Mouse (Mus musculus) layer of hippocampus, postnatal 36 days (tissue): ENCODE measurements around the gene Casz1. TPM values are rescaled to one million over a fixed set of nuclear protein-coding genes. Genes with fewer than 3 reads are reported as not detected.

Experiments used
- DNase-seq, 2 experiments: peaks; one replicate each; pipeline ENCODE4 v3.0.0; 2022
- total RNA-seq, 2 experiments: library from RNA; stranded (reverse); gene quantifications; 2 replicates each; pipeline ENCODE4 v1.2.3; 2021

Gene Casz1
- total RNA-seq, 2 experiments from 2014 or later = 0.52 to 0.66 TPM

- DNase-seq = no peak
These were observed 43.4 kb downstream of the Casz1 start for GRCm38 (mm10) chr4:148847636-148848035.

DNA sequence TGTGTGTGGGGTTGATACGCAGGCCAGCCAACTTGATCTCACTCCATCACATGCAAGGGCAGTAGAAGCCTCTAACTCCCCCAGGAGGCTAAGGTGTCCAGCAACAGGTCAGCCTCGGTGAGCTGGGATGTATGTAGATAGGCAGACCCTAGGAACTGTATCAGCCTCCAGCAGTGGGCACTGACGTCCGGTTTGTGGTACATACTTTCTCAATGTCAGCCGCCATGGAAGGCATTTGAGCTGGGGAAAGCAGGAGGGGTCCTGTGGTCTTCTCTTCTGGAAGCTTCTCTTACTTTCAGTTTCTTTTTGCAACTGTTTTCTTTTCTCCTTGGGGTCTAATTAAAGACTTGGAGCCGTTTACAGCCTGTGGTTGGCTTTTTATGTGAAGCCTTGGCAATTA lies 45.2 kb downstream of the Casz1 start:
- no peak for DNase-seq

DNA sequence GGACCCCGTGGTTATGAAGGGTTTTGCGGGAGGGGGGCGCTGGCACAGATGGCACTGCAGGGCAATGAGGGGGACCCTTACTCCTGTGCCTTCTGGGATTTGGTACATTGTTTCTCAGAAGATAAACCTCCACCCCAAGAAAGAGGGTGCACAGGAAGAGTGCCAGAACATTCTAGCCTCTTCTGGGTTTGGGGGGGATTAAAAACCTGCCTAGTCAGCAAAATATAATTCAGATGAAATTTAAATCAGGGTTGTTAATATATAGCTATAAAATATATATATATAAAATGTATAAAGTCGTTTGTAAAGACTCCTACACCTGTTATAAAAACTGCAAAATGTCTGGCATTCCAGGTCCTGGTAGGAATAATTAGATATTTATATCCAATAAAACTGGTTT lies 48.8 kb downstream of the Casz1 start:
- no peak for DNase-seq

- no peak for DNase-seq
These were observed 49.9 kb downstream of the Casz1 start for GRCm38 (mm10) chr4:148854093-148854492.

- no peak for DNase-seq
These were observed 51.3 kb downstream of the Casz1 start for GRCm38 (mm10) chr4:148855527-148855926.

GRCm38 (mm10) chr4:148856216-148856615 lies 52.0 kb downstream of the Casz1 start:
- DNase-seq = no peak

- DNase-seq = no peak
These were observed 53.3 kb downstream of the Casz1 start for GRCm38 (mm10) chr4:148857398-148858084.

DNA sequence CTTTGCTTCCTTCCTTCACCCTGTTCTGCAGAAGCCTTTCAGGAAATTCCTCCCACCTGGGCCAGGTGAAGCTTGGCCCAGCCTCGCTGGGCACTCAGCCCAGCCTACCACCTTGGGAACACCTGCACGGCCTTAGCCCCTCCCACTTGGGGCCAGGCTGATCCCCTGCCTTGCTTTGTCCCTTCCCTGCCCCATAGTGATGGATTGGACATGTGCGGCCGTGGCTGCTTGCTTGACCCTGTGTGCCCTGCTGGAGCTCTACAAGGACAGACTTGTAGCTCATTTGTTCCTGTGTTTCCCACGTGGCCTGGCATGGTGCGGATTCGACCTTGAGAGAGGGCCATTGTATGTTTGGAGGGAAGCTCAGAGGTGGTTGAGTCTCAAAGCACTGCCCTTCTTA lies 54.0 kb downstream of the Casz1 start:
- no peak for DNase-seq

- no peak for DNase-seq
These were observed 55.2 kb downstream of the Casz1 start for GRCm38 (mm10) chr4:148859415-148859814.

- DNase-seq = peak in 1 of 2 experiments; percentile 22
These were observed 55.8 kb downstream of the Casz1 start for GRCm38 (mm10) chr4:148859906-148860491.

DNA sequence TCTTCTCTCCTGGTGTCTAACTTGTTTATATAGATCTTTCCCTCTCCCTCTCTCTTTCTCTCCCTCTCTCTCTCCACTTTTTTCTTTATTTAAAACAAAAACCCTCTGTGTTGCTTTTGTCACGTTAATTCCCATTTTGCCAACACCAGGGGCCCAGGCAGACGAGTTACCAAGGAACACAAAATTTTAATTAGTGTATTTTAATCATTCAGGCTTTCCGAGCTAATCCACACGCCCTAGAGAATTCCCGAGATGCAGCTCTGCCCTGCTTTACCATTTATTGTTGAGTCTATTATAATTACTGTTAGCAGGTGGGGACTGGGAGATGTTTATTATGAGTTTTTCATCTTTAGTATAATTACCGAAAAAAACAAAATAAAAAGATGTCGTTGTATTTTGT lies 56.4 kb downstream of the Casz1 start:
- DNase-seq = no peak

GRCm38 (mm10) chr4:148866812-148867470 lies 62.7 kb downstream of the Casz1 start:
- no peak for DNase-seq

DNA sequence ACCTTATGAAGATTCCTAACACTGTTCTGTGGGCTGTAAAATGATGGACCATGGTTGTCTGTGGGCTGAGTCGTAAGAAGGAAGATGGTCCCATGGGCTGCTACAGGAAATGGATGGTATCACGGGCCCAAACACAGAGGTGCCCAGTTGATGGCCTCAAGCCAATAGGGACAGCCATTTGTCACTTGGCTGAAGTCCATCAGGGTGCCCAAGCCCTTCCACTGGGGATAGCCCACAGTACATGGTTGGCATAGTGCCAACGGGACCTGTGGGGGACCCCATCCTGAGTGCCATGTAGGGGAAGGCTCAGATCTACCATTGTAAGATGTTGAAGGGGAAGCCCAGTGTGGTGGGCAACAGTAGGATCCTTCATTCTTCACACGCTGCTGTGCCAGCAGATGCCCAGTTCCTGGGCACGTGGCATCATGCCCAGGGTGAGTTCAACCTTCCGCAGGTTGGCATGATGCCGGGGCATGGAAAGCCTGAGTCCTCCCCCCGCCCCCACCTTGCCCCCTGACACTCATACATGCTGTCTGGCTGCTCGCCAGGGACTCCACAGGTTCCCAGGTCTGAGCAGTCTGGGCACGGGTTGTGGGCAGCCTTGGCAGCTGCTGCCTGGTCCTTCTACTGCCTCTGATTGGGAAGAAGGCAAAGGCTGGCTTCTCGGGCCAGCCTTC lies 63.6 kb downstream of the Casz1 start:
- DNase-seq = no peak

DNA sequence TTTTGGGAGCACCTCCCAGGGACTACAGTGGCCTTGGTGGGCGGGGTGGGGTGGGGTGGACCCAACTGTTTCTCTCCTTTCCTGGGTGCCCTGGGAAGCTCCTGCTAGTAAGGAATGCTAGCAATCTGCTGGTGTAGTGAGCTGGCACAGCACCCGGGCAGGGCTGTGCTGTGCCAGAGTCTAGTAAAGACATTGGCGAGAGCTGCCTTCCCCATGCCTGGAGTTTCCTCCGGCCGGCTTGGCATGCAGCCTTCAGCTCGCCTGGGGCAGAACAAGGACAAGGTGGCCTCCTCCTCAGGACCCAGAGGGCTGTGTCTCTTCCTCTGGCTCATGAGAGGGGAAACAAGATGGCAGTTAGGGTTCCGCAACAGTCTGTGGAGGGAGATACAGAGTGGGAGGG lies 65.3 kb downstream of the Casz1 start:
- DNase-seq = no peak

DNA sequence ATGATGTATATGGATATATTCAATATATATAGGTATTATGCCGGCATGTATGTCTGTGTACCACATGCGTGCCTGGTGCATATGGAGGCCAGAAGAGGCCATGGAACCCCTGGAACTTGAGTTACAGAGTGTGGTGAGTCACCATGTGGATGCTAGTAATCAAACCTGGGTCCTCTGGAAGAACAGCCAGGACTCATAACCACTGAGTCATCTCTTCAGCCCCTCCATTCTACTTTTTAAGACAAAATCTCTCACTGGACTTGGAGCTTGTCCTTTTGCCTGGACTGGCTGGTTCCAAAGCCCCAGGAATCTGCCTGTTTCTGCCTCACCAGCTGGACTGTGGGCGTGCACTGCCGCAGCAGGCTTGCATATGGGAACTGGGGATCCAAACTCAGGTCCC lies 66.3 kb downstream of the Casz1 start:
- no peak for DNase-seq

DNA sequence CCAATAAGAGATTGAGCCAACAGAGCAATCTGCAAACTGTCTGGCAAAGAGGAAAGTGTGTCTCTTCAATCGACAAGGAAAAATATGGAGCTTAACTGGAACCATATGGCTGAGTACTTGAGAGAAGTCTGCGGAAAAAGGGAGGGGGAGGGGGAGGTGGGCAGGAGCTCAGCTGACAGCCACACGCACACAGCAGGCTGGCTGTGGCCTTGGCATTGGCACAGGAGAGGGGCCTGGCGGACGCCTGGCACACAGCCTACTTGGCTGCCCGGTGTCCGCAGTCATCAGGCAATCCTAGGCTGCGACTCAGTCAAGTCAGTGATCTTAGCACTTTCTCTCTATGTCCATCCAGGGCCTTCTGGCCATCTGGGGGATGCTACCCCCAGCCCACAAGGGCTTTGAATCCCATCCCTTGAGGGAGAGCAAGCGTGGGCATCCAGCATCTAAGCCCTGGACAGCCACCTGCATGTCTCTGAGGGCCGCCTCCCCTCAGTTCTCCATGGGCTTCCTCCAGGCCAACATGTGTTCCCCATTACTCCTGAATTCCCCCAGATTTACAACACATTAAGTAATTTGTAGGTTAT lies 67.6 kb downstream of the Casz1 start:
- DNase-seq = peak; percentile 18 to 40

GRCm38 (mm10) chr4:148872372-148872771 lies 68.1 kb downstream of the Casz1 start:
- no peak for DNase-seq

GRCm38 (mm10) chr4:148872783-148873182 lies 68.6 kb downstream of the Casz1 start:
- DNase-seq = no peak

- DNase-seq = no peak
These were observed 71.9 kb downstream of the Casz1 start for GRCm38 (mm10) chr4:148876166-148876565.

GRCm38 (mm10) chr4:148876867-148877266 lies 72.6 kb downstream of the Casz1 start:
- no peak for DNase-seq

DNA sequence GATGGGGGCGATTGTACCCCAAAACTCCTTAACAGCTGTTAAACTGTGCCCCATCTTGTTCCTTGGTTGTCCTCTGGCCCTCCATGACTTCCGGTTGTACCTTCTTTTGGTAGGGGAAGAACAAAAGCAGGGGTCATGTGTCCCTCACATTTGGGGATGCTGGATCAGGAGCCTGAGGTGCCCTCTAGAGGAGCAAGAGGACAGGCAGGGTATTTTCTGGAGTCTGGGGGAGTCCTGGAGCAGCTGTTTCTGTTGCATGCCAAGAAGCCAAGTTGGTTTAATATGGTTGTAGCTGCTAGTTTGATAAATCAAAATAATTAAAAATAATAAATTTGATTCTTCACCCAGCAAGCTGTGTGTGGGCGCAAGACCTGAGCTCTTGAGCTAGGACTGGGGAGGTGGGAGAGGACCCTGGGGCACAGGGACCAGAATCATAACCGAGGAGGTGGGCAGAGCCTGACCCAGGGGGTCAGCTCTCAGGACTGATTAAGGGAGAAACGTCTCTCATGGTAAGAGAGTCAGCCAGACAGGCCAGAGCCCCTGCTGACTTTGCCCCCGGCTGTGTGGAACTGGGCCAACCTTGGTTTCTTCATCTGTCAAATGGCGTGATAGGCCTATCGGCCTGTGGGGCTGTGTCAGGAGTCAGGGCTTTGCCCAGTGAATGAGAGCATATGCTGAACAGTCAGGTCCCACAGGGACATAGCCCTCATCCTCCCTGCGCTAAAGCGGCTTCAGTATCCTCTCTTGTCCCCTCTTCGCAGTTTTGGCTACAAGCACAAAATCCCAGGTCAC lies 74.2 kb downstream of the Casz1 start:
- no peak for DNase-seq

- DNase-seq = no peak
These were observed 74.9 kb downstream of the Casz1 start for GRCm38 (mm10) chr4:148878984-148879610.
